Mouse (Mus musculus) stomach, postnatal 0 days (tissue): ENCODE results near the gene Iqcj. TPM values are rescaled to one million over a fixed set of nuclear protein-coding genes. Genes with fewer than 3 reads are reported as not detected.
"Not testable (repeated sequence)": the region's sequence is repeated elsewhere in the genome, so short reads cannot be mapped to it uniquely, and the experiment has no call there.

ENCODE experiments used
- ATAC-seq: fragments of 200-750 bp; cut with Nextera tagmentation; 2 replicates; pipeline ENCODE4 v1.8.0; 2017; ENCODE audit not compliant: low FRiP score, low TSS enrichment
- DNase-seq: peaks from one replicate; pipeline ENCODE4 v3.0.0-alpha.2; 2016; ENCODE audit warnings: low spot score
- H3K27ac ChIP-seq: fragments of 300-500 bp; sonication (generic); replicated peaks from 2 replicates; pipeline ENCODE4 v1.5.1; 2014; ENCODE audit warnings: mild to moderate bottlenecking, control low read depth
- H3K27me3 ChIP-seq: fragments of 300-500 bp; sonication (generic); 2 replicates; pipeline ENCODE4 v1.6.1; 2014; ENCODE audit warnings: low read length; ENCODE audit not compliant: control insufficient read depth, insufficient read depth
- H3K36me3 ChIP-seq: fragments of 300-500 bp; sonication (generic); 2 replicates; pipeline ENCODE4 v1.6.1; 2014; ENCODE audit warnings: low read length, mixed read lengths; ENCODE audit not compliant: control insufficient read depth, insufficient read depth
- H3K4me1 ChIP-seq: fragments of 300-500 bp; sonication (generic); replicated peaks from 2 replicates; pipeline ENCODE4 v1.6.1; 2014; ENCODE audit warnings: antibody characterized with exemption; ENCODE audit not compliant: control insufficient read depth, insufficient read depth
- H3K4me2 ChIP-seq: fragments of 300-500 bp; sonication (generic); replicated peaks from 2 replicates; pipeline ENCODE4 v1.6.1; 2014; ENCODE audit warnings: low read depth, mild to moderate bottlenecking, control low read depth, moderate library complexity
- H3K4me3 ChIP-seq: fragments of 300-500 bp; sonication (generic); 2 replicates; pipeline ENCODE4 v1.5.1; 2014; ENCODE audit warnings: low read depth, low read length, control low read depth
- H3K9ac ChIP-seq: fragments of 300-500 bp; sonication (generic); 2 replicates; pipeline ENCODE4 v1.6.1; 2014; ENCODE audit warnings: mild to moderate bottlenecking, low read length, control low read depth, mixed read lengths
- H3K9me3 ChIP-seq: fragments of 300-500 bp; sonication (generic); 2 replicates; pipeline ENCODE4 v1.6.1; 2016; ENCODE audit warnings: low read length; ENCODE audit not compliant: control insufficient read depth
- CTCF ChIP-seq: IDR thresholded peaks from 2 replicates; pipeline ENCODE4 v1.5.1; 2016; ENCODE audit warnings: antibody characterized with exemption, low read depth, mild to moderate bottlenecking, moderate library complexity
- EP300 ChIP-seq: optimal IDR thresholded peaks from 2 replicates; pipeline ENCODE3; 2016; ENCODE audit warnings: antibody characterized with exemption
- WGBS: fragments of 180-500 bp; shearing (Covaris S2); extraction: QIAGEN DNeasy Blood & Tissue Kit; methylation state at CpG from one replicate; pipeline ENCODE4 v1.1.7; 2014; 5-methylcytosine and 5-hydroxymethylcytosine counted together
- polyA plus RNA-seq: library from polyadenylated mRNA; unstranded; fragments of >200 nt; fragmentation: Nextera tagmentation; extraction: Ambion mirVana; gene quantifications from 2 replicates; pipeline ENCODE4 v1.2.1, GENCODE M21; 2015

The Iqcj gene
- polyA plus RNA-seq, 1 experiment from 2014 or later, result not detected

- Histone ChIP-seq H3K4me1 (no peaks in the 10 kb centered on the region), H3K27ac (no peak overlapping the region), H3K9ac (no peak overlapping the region), H3K27me3 (no peaks in the 10 kb centered on the region), H3K9me3 (no peaks in the 10 kb centered on the region), H3K4me3 (no peak overlapping the region), H3K4me2 (no peak overlapping the region), H3K36me3 (no peaks in the 10 kb centered on the region)
- DNase-seq (no peak), ATAC-seq (no peak)
- 73% methylated on average over 9 of the region's 9 CpGs for WGBS
- TF ChIP-seq CTCF (no peak), EP300 (no peak)
Observed at GRCm38 (mm10) chr3:68071395-68072386, 179.7 kb downstream of the Iqcj start.

GRCm38 (mm10) chr3:68077406-68077805 is 185.4 kb downstream of the Iqcj start:
- H3K36me3 ChIP-seq, result no peaks in the 10 kb centered on the region
- no peak for DNase-seq
- H3K9ac ChIP-seq, result no peak overlapping the region
- no peak overlapping the region for H3K4me3 ChIP-seq
- TF ChIP-seq EP300 (no peak), CTCF (no peak)
- 60% methylated on average over 4 of the region's 4 CpGs for WGBS
- ATAC-seq, result no peak
- H3K27ac ChIP-seq, result no peak overlapping the region
- no peaks in the 10 kb centered on the region for H3K27me3 ChIP-seq
- H3K9me3 ChIP-seq, result no peaks in the 10 kb centered on the region
- H3K4me2 ChIP-seq, result no peak overlapping the region
- H3K4me1 ChIP-seq, result no peaks in the 10 kb centered on the region

- Histone ChIP-seq H3K27ac (no peak overlapping the region), H3K27me3 (no peaks in the 10 kb centered on the region), H3K4me2 (no peak overlapping the region), H3K4me1 (no peaks in the 10 kb centered on the region), H3K4me3 (no peak overlapping the region), H3K9ac (no peak overlapping the region), H3K36me3 (no peaks in the 10 kb centered on the region), H3K9me3 (no peaks in the 10 kb centered on the region)
- ATAC-seq (no peak), DNase-seq (no peak)
- 68% methylated on average over 2 of the region's 2 CpGs for WGBS
- TF ChIP-seq CTCF, result no peak
Observed at GRCm38 (mm10) chr3:68085024-68085423, 193.0 kb downstream of the Iqcj start.

DNA sequence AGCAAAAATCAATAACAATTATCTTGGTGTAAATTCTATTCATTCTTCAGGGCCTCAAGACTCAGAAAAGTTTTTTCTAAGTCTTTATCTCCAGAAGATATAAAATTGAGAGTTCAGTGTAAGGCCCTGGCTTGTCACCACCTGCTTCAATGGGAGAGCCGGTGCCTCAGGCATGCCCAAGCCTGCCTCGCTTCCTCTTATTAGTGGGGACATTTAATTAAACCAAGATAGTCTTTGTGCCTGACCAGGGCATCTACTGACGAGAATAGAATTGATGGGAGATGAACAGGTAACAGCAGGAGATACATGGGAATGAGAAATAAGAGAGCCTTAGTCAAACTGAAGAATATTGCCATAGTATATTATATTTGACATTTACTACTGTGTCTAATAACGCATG is 200.1 kb downstream of the Iqcj start:
- 65% methylated on average over 4 of the region's 4 CpGs for WGBS
- no peaks in the 10 kb centered on the region for H3K27me3 ChIP-seq
- ATAC-seq (no peak), DNase-seq (no peak)
- TF ChIP-seq EP300, result no peak
- TF ChIP-seq CTCF, result no peak
- H3K27ac ChIP-seq, result no peak overlapping the region
- no peak overlapping the region for H3K4me3 ChIP-seq
- no peak overlapping the region for H3K9ac ChIP-seq
- no peaks in the 10 kb centered on the region for H3K4me1 ChIP-seq
- no peak overlapping the region for H3K4me2 ChIP-seq
- no peaks in the 10 kb centered on the region for H3K9me3 ChIP-seq
- no peaks in the 10 kb centered on the region for H3K36me3 ChIP-seq

GRCm38 (mm10) chr3:68096724-68097431 is 204.9 kb downstream of the Iqcj start:
- ATAC-seq, result no peak
- TF ChIP-seq CTCF (no peak), EP300 (no peak)
- no peak overlapping the region for H3K4me3 ChIP-seq
- no peaks in the 10 kb centered on the region for H3K4me1 ChIP-seq
- WGBS, result 61% methylated on average over 4 of the region's 4 CpGs
- H3K9ac ChIP-seq, result no peak overlapping the region
- no peak overlapping the region for H3K4me2 ChIP-seq
- no peaks in the 10 kb centered on the region for H3K36me3 ChIP-seq
- no peaks in the 10 kb centered on the region for H3K9me3 ChIP-seq
- no peaks in the 10 kb centered on the region for H3K27me3 ChIP-seq
- no peak for DNase-seq
- H3K27ac ChIP-seq, result no peak overlapping the region

DNA sequence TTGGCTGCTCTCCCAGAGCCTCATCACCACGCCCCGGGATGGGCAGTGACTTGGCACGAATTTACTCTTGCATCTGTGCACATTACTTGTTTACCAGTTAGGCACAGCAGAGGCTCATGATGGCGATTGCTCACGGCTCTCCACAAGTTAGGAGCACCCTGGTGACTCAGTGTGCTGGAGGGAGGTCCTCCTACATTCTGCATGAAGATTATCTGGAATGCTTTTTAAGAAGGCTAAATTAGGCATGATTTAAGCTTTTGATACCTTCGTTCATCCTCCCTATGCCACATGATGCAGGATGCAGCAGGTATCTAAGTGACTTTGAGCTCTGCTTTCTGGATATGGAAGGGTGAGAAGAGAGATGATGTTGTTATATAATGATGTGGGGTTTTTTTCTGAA is 207.5 kb downstream of the Iqcj start:
- 87% methylated on average over 6 of the region's 6 CpGs for WGBS
- not testable (repeated sequence) for H3K4me2 ChIP-seq, H3K4me1 ChIP-seq, H3K9ac ChIP-seq, DNase-seq, H3K27me3 ChIP-seq, ATAC-seq, H3K27ac ChIP-seq, H3K36me3 ChIP-seq, H3K4me3 ChIP-seq, H3K9me3 ChIP-seq
